Mouse (Mus musculus) bone marrow, adult 2 months (tissue): Measurements from ENCODE around the gene Epha6.

Experiments
- CTCF ChIP-seq: fragments of 200-500 bp; IDR thresholded peaks from 2 replicates; pipeline ENCODE4 v1.5.1; 2011; ENCODE audit warnings: low read length, control low read depth; ENCODE audit not compliant: control insufficient read depth, insufficient read depth
- POLR2A ChIP-seq: fragments of 200-500 bp; IDR thresholded peaks from 2 replicates; pipeline ENCODE4 v1.6.1; 2011; ENCODE audit warnings: low read depth, mild to moderate bottlenecking, control low read depth, low read length, borderline replicate concordance; ENCODE audit not compliant: control insufficient read depth

DNA sequence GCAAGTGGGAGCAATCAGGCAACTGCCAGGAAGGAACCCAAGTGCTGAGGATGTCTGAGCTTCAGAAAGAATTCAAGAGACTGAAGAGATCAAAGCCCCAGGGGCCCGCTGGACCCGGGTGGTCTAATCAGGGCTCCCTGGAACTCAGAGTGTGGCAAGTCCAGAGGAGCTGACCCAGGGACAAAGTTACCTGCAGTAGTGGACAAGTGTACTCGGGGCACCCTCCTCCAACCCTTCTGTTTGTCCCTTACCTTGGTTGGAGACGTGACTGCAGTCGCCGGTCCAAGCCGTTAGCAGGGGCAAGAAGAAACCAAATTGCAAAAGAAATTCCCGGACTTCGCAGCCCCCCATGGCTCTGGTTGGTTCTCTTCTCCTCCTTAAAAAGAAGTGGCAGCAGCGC, 718 bp downstream of the Epha6 start:
- no peak for TF ChIP-seq CTCF
- no peak for TF ChIP-seq POLR2A
